Mouse (Mus musculus) intestine, embryonic 14.5 days (tissue): ENCODE results near the gene Rab6b. TPM values are rescaled to one million over a fixed set of nuclear protein-coding genes. Genes with fewer than 3 reads are reported as not detected.

ENCODE experiments used
- ATAC-seq: fragments of 200-750 bp; cut with Nextera tagmentation; replicated peaks from 2 replicates; pipeline ENCODE4 v1.8.0; 2017; ENCODE audit warnings: low read depth, moderate number of reproducible peaks, moderate TSS enrichment, moderate library complexity; ENCODE audit not compliant: low FRiP score, low TSS enrichment
- DNase-seq: peaks from one replicate; pipeline ENCODE4 v3.0.0-alpha.2; 2018; ENCODE audit warnings: low spot score
- H3K27ac ChIP-seq: fragments of 300-500 bp; sonication (generic); 2 replicates; pipeline ENCODE4 v1.5.1; 2014; ENCODE audit warnings: low read depth, mild to moderate bottlenecking, control low read depth
- H3K27me3 ChIP-seq: fragments of 300-500 bp; sonication (generic); replicated peaks from 2 replicates; pipeline ENCODE4 v1.6.1; 2014; ENCODE audit warnings: low read length, control low read depth; ENCODE audit not compliant: control insufficient read depth, insufficient read depth
- H3K36me3 ChIP-seq: fragments of 300-500 bp; sonication (generic); 2 replicates; pipeline ENCODE4 v1.6.1; 2014; ENCODE audit warnings: low read length, control low read depth; ENCODE audit not compliant: control insufficient read depth, insufficient read depth
- H3K4me1 ChIP-seq: fragments of 300-500 bp; sonication (generic); replicated peaks from 2 replicates; pipeline ENCODE4 v1.6.1; 2014; ENCODE audit warnings: low read length, control low read depth, mixed read lengths; ENCODE audit not compliant: control insufficient read depth, insufficient read depth
- H3K4me2 ChIP-seq: fragments of 300-500 bp; sonication (generic); 2 replicates; pipeline ENCODE4 v1.6.1; 2014; ENCODE audit warnings: low read length
- H3K4me3 ChIP-seq: fragments of 300-500 bp; sonication (generic); 2 replicates; pipeline ENCODE4 v1.5.1; 2014; ENCODE audit warnings: low read depth, low read length, control low read depth, mixed read lengths
- H3K9ac ChIP-seq: fragments of 300-500 bp; sonication (generic); 2 replicates; pipeline ENCODE4 v1.6.1; 2014; ENCODE audit warnings: mild to moderate bottlenecking, low read length
- H3K9me3 ChIP-seq: fragments of 300-500 bp; sonication (generic); 2 replicates; pipeline ENCODE4 v1.6.1; 2016; ENCODE audit warnings: low read length, control low read depth; ENCODE audit not compliant: control insufficient read depth
- WGBS: fragments of 180-500 bp; shearing (Covaris S2); extraction: QIAGEN DNeasy Blood & Tissue Kit; methylation state at CpG from one replicate; pipeline ENCODE4 v1.1.7; 2014; 5-methylcytosine and 5-hydroxymethylcytosine counted together
- polyA plus RNA-seq: library from polyadenylated mRNA; unstranded; fragments of >200 nt; fragmentation: Nextera tagmentation; extraction: Ambion mirVana; gene quantifications from 2 replicates; pipeline ENCODE4 v1.2.1, GENCODE M21; 2014

Rab6b gene
- polyA plus RNA-seq, 1 experiment from 2014 or later, result 5.6 TPM

DNA sequence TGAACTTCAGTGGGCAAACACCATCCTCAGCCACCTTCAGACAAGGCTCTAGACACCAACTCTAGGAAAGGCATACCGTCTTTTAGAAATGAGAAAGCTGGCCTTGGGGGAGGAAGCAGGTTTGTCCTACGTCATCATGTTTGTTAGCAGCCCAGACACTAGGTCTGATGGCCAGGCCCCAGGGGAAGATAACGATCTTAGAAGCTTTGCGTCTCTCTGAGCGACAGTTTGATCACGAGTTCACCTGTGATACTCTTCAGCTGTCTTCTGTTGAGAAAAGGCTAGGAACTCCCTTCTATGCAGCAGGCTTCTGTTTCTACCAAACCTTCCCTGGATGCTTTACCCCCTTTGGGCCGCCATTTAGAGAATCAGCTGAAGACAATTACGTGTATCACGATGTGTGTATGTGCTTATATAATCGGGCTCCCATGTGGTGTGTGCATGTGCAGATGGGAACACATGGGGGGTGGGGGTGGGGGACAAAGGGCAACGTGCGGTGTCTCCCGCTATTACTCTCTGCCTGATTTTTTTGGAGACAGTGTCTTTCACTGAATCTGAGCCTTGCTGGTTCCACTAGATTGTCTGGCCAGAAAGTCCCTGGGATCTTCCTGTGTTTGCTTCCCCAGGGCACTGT is 116.9 kb downstream of the Rab6b start:
- Histone ChIP-seq H3K4me3 (no peak overlapping the region), H3K36me3 (no peaks in the 10 kb centered on the region), H3K4me1 (peaks cover 7% of the 10 kb centered on the region; the same call in 1 of the 2 replicates), H3K27me3 (no peaks in the 10 kb centered on the region), H3K9ac (no peak overlapping the region), H3K9me3 (no peaks in the 10 kb centered on the region), H3K4me2 (no peak overlapping the region), H3K27ac (no peak overlapping the region)
- ATAC-seq, result no peak
- 72% methylated on average over 13 of the region's 13 CpGs for WGBS
- DNase-seq, result no peak

GRCm38 (mm10) chr9:103229037-103229867 is 117.7 kb downstream of the Rab6b start:
- Histone ChIP-seq H3K4me3 (no peak overlapping the region), H3K4me2 (peak overlapping the region; percentile 41; the same call in 1 of the 2 replicates)
- no peak for ATAC-seq

GRCm38 (mm10) chr9:103230151-103230951 is 118.8 kb downstream of the Rab6b start, which contains the start of the genes Gm20425 and Trf:
TSS of gene Gm20425 (minus strand) at chr9:103230307.
TSS of gene Trf (minus strand) at chr9:103230444.
- no peaks in the 10 kb centered on the region for H3K9me3 ChIP-seq
- peaks cover 11% of the 10 kb centered on the region; the same call in 1 of the 2 replicates for H3K4me1 ChIP-seq
- DNase-seq (peak; percentile 68), ATAC-seq (peak; percentile 63)
- peak within 1 kb of the TSS; percentile 34 for H3K9ac ChIP-seq
- H3K36me3 ChIP-seq, result no peaks in the 10 kb centered on the region
- H3K4me3 ChIP-seq, result peak within 1 kb of the TSS; percentile 3; the same call in 1 of the 2 replicates
- 45% methylated on average over 29 of the region's 29 CpGs for WGBS
- H3K27ac ChIP-seq, result peak within 1 kb of the TSS; percentile 54; the same call in 1 of the 2 replicates
- peak within 1 kb of the TSS; percentile 41 for H3K4me2 ChIP-seq
- no peaks in the 10 kb centered on the region for H3K27me3 ChIP-seq

More at GRCm38 (mm10) chr9:103229037-103229867, 117.7 kb downstream of the Rab6b start:
- 78% methylated on average over 15 of the region's 15 CpGs for WGBS
- H3K27ac ChIP-seq, result no peak overlapping the region
- H3K36me3 ChIP-seq, result no peaks in the 10 kb centered on the region
- no peaks in the 10 kb centered on the region for H3K9me3 ChIP-seq
- no peak for DNase-seq
- no peaks in the 10 kb centered on the region for H3K27me3 ChIP-seq
- peaks cover 7% of the 10 kb centered on the region; the same call in 1 of the 2 replicates for H3K4me1 ChIP-seq
- H3K9ac ChIP-seq, result no peak overlapping the region

DNA sequence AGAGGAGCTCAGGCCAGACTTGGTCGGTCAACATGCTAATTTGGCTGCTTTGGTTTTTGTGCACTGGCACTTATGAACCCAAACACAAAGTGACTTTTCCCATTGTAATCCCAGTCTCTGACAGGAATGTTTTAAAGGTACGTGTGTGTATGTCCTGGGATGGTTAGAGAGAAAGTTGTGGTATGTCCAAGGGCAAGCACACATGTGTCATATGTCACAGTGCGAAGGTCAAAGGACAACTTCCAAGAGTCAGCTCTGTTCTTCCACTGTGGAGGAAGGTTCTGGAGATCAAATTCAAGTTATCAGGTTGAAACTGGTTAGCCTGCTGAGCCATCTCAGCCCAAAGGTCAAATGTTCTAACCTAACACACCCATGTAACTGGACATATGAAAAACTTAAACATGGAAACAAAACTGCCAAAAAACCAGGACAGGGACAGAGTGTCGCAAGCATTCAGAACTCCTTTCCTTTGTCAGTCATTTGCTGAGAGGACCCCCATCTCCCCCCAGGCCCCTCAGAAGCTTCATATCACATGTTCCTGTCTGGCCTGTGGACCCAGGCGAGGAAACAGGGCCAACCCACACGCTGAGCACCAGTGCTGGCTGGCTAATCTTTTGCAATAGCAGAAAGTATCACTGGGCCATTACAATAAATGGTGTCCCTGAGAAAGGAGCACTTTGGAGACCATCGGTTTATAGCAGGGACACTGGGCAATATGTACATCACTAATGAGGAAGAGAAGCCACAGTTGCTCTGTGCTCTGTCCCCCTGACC is 120.8 kb downstream of the Rab6b start:
- Histone ChIP-seq H3K4me3 (no peak overlapping the region), H3K4me2 (no peak overlapping the region), H3K27ac (no peak overlapping the region), H3K9ac (no peak overlapping the region), H3K27me3 (no peaks in the 10 kb centered on the region), H3K4me1 (peaks cover 11% of the 10 kb centered on the region; the same call in 1 of the 2 replicates), H3K36me3 (no peaks in the 10 kb centered on the region), H3K9me3 (no peaks in the 10 kb centered on the region)
- ATAC-seq (no peak), DNase-seq (no peak)
- 85% methylated on average over 7 of the region's 7 CpGs for WGBS

DNA sequence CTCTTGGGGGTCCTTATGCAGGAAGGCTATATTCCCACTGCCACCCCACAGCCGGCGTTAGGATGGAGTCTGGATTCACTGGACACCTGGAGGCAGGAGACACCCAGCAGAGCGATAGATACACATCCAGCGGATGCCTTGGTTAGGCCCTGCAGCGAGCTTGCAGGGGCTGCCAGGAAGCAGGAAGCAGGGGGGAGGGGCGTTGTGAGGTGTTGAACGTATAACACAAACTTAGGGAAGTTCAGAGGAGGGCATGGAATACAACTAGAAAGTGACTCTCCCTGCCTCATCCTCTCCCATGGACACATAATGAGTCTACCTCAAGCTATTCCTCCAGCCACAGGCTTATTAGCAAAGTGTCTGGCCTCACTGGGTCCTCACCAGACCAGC is 121.4 kb downstream of the Rab6b start:
- DNase-seq (no peak), ATAC-seq (no peak)
- H3K9me3 ChIP-seq, result no peaks in the 10 kb centered on the region
- no peak overlapping the region for H3K9ac ChIP-seq
- H3K4me2 ChIP-seq, result no peak overlapping the region
- no peaks in the 10 kb centered on the region for H3K36me3 ChIP-seq
- no peaks in the 10 kb centered on the region for H3K27me3 ChIP-seq
- no peak overlapping the region for H3K4me3 ChIP-seq
- H3K4me1 ChIP-seq, result peaks cover 11% of the 10 kb centered on the region; the same call in 1 of the 2 replicates
- WGBS, result 46% methylated on average over 7 of the region's 7 CpGs
- H3K27ac ChIP-seq, result no peak overlapping the region

- no peak for ATAC-seq
Observed at GRCm38 (mm10) chr9:103234059-103234458, 122.5 kb downstream of the Rab6b start.

GRCm38 (mm10) chr9:103234565-103235165 is 123.1 kb downstream of the Rab6b start:
- H3K27ac ChIP-seq, result 0 out of 2 replicates have a peak overlapping the region, but pooled peaks have one; percentile 13
- no peak overlapping the region for H3K4me3 ChIP-seq
- no peak overlapping the region for H3K4me2 ChIP-seq
- DNase-seq (no peak), ATAC-seq (no peak)
- no peaks in the 10 kb centered on the region for H3K27me3 ChIP-seq
- WGBS, result 62% methylated on average over 7 of the region's 7 CpGs
- no peaks in the 10 kb centered on the region for H3K36me3 ChIP-seq
- H3K4me1 ChIP-seq, result peaks cover 11% of the 10 kb centered on the region; the same call in 1 of the 2 replicates
- H3K9ac ChIP-seq, result no peak overlapping the region
- no peaks in the 10 kb centered on the region for H3K9me3 ChIP-seq

More at GRCm38 (mm10) chr9:103234059-103234458, 122.5 kb downstream of the Rab6b start:
- no peak overlapping the region for H3K4me2 ChIP-seq
- 0 out of 2 replicates have a peak overlapping the region, but pooled peaks have one; percentile 13 for H3K27ac ChIP-seq
- 75% methylated on average over 7 of the region's 7 CpGs for WGBS
- no peaks in the 10 kb centered on the region for H3K9me3 ChIP-seq
- H3K4me3 ChIP-seq, result no peak overlapping the region
- DNase-seq, result no peak
- no peaks in the 10 kb centered on the region for H3K36me3 ChIP-seq
- no peaks in the 10 kb centered on the region for H3K27me3 ChIP-seq
- H3K4me1 ChIP-seq, result peaks cover 11% of the 10 kb centered on the region; the same call in 1 of the 2 replicates
- H3K9ac ChIP-seq, result no peak overlapping the region
